Mouse (Mus musculus) lung, embryonic 15.5 days (tissue): ENCODE results near the gene Ifnk. TPM values are rescaled to one million over a fixed set of nuclear protein-coding genes. Genes with fewer than 3 reads are reported as not detected.

Source experiments
- ATAC-seq: fragments of 200-750 bp; cut with Nextera tagmentation; 2 replicates; pipeline ENCODE4 v1.8.0; 2017; ENCODE audit warnings: moderate number of reproducible peaks, borderline replicate concordance; ENCODE audit not compliant: low FRiP score, low TSS enrichment; ENCODE audit errors: extremely low read depth
- H3K27ac ChIP-seq: fragments of 300-500 bp; sonication (generic); 2 replicates; pipeline ENCODE4 v1.5.1; 2015; ENCODE audit warnings: moderate library complexity, mild to moderate bottlenecking, inconsistent platforms
- H3K27me3 ChIP-seq: fragments of 300-500 bp; sonication (generic); 2 replicates; pipeline ENCODE4 v1.6.1; 2015; ENCODE audit warnings: inconsistent platforms
- H3K36me3 ChIP-seq: fragments of 300-500 bp; sonication (generic); 2 replicates; pipeline ENCODE4 v1.6.1; 2015; ENCODE audit warnings: inconsistent platforms
- H3K4me1 ChIP-seq: fragments of 300-500 bp; sonication (generic); 2 replicates; pipeline ENCODE4 v1.6.1; 2015; ENCODE audit warnings: inconsistent platforms
- H3K4me2 ChIP-seq: fragments of 300-500 bp; sonication (generic); 2 replicates; pipeline ENCODE4 v1.6.1; 2015; ENCODE audit warnings: inconsistent platforms, mild to moderate bottlenecking, moderate library complexity
- H3K4me3 ChIP-seq: fragments of 300-500 bp; sonication (generic); 2 replicates; pipeline ENCODE4 v1.5.1; 2015; ENCODE audit warnings: mild to moderate bottlenecking, inconsistent platforms
- H3K9ac ChIP-seq: fragments of 300-500 bp; sonication (generic); 2 replicates; pipeline ENCODE4 v1.6.1; 2015; ENCODE audit warnings: inconsistent platforms
- H3K9me3 ChIP-seq: fragments of 300-500 bp; sonication (generic); 2 replicates; pipeline ENCODE4 v1.6.1; 2016; ENCODE audit warnings: inconsistent platforms
- WGBS: fragments of 180-500 bp; shearing (Covaris S2); methylation state at CpG from one replicate; pipeline ENCODE4 v1.1.7; 2015; 5-methylcytosine and 5-hydroxymethylcytosine counted together
- polyA plus RNA-seq: library from polyadenylated mRNA; unstranded; fragments of >200 nt; fragmentation: Nextera tagmentation; extraction: Ambion mirVana; gene quantifications from 2 replicates; pipeline ENCODE4 v1.2.1, GENCODE M21; 2015

Ifnk gene
- polyA plus RNA-seq, 1 experiment from 2014 or later = 0.25 TPM

DNA sequence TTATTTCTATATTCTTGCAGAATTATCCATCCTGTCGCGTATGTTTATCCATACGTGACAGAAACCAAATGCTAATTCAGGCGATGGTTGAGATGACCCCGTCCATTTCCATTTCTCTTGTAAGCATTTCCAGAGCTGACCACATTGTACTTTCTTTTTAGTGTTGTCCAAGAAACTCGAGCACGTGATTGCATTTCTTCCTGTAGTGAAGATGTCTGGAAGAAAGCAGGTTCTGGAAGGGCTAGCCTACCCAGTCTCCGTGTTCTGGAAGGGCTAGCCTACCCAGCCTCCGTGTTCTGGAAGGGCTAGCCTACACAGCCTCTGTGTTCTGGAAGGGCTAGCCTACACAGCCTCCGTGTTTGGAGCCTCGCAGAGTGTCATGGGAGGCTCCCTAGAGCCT lies 27.8 kb upstream of the Ifnk start:
- ATAC-seq = peak; percentile 47; the same call in 1 of the 2 replicates
- WGBS = 52% methylated on average over 11 of the region's 11 CpGs

DNA sequence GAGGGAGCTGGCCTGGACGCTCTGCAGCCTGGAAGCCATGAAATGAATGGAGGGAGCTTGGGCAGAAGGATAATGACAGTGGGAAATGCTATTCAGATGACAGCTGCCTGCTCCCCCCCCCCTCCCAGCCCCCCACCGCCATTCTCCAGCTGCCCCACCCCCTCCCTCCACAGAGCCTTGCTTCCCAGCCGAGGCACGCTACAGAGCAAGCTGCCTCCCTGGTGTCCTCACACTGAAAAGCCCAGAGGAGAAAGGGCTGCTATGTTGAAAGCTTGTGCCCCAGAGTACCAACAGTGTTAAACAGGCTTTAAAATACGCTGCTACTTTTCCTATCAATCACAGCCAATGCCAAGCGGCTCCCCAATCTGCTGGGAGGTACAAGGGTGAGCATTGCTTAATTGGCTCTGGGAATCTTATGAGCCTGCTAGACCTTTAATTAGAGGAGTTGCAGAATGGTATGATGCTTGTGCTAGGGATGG lies 26.5 kb upstream of the Ifnk start:
- peaks cover 25% of the 10 kb centered on the region for H3K4me1 ChIP-seq
- no peaks in the 10 kb centered on the region for H3K36me3 ChIP-seq
- 15% methylated on average over 6 of the region's 6 CpGs for WGBS
- H3K9ac ChIP-seq = no peak overlapping the region
- peak; percentile 58; the same call in 1 of the 2 replicates for ATAC-seq
- no peak overlapping the region for H3K4me3 ChIP-seq
- H3K27me3 ChIP-seq = no peaks in the 10 kb centered on the region
- no peaks in the 10 kb centered on the region for H3K9me3 ChIP-seq
- H3K27ac ChIP-seq = no peak overlapping the region
- H3K4me2 ChIP-seq = no peak overlapping the region

More for the DNA sequence above, 27.8 kb upstream of the Ifnk start:
- no peak overlapping the region for H3K4me3 ChIP-seq
- peak overlapping the region; percentile 33; the same call in 1 of the 2 replicates for H3K27ac ChIP-seq
- no peak overlapping the region for H3K9ac ChIP-seq
- peak overlapping the region; percentile 19; the same call in 1 of the 2 replicates for H3K4me2 ChIP-seq
- H3K4me1 ChIP-seq = peaks cover 16% of the 10 kb centered on the region
- no peaks in the 10 kb centered on the region for H3K9me3 ChIP-seq
- H3K36me3 ChIP-seq = no peaks in the 10 kb centered on the region
- no peaks in the 10 kb centered on the region for H3K27me3 ChIP-seq

DNA sequence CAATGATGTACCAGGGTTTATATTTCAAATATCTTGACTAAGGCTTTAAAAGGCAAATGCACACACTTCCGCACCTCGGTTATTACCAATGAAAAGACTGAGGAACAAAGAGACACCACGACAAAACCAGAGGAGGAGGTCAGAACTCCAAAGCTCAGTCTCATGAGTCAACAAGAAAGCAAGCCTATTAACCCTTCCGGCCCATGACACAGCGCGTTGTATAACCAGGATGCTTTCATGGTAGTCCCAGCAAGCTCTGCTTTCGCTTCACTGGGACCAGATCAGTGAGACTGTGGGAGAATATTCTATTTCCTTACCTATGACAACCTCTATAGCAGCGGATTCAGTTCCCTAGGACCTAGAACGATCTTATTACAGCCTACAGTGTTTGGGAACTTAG lies 25.1 kb upstream of the Ifnk start:
- no peak overlapping the region for H3K9ac ChIP-seq
- H3K36me3 ChIP-seq = no peaks in the 10 kb centered on the region
- H3K27me3 ChIP-seq = no peaks in the 10 kb centered on the region
- H3K4me1 ChIP-seq = peaks cover 34% of the 10 kb centered on the region
- no peaks in the 10 kb centered on the region for H3K9me3 ChIP-seq
- no peak overlapping the region for H3K4me3 ChIP-seq
- H3K27ac ChIP-seq = no peak overlapping the region
- no peak for ATAC-seq
- WGBS = 80% methylated on average over 9 of the region's 9 CpGs
- H3K4me2 ChIP-seq = no peak overlapping the region

DNA sequence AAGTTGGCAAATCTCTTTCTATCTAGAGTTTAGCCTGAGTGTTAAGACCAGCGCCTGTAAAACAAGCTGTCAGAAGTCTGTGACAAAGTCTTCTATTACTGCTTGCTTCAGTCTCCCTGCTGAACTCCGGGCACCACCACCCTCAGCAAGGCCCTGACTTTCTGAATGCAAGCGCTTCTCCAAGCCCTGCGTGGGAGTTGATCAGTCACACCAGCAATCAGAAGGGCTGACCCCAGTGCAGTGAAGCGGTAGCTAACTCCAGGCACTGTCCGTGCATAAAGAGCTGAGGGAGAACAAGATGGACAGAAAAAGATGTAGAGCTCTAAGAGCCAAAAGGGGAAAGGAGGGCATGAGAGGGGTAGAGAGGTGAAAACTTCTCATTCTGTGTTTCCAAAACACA lies 24.1 kb upstream of the Ifnk start:
- Histone ChIP-seq H3K27ac (no peak overlapping the region), H3K4me1 (peaks cover 34% of the 10 kb centered on the region), H3K27me3 (no peaks in the 10 kb centered on the region), H3K4me2 (no peak overlapping the region), H3K9ac (no peak overlapping the region), H3K4me3 (no peak overlapping the region), H3K9me3 (no peaks in the 10 kb centered on the region), H3K36me3 (no peaks in the 10 kb centered on the region)
- 35% methylated on average over 6 of the region's 6 CpGs for WGBS
- ATAC-seq = no peak

DNA sequence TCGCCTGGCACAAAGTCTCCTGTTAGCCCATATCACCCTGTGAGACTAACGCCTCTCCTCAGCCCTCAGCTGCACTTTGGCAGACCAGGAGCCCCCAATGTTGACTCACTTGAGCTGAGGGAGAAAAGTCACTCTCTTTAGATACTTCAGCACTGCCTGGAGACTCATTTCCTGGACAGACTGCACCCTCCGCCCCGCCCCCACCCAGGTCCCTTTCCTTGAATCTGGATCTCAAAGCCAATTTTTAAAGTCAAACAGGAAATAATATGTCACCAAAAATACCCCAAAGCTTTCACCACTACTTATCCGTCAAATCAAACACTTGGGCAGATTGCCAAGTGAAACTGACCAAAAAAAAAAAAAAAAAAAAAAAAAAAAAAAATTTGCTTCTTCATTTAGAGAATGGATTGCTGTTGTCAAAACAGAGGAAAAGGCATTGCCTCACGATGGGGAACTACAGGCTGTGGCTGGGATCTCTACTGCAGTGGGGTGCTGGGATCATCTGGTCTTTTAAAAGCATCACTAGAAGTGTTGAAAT lies 21.4 kb upstream of the Ifnk start:
- H3K4me3 ChIP-seq = no peak overlapping the region
- WGBS = 6% methylated on average over 6 of the region's 6 CpGs
- H3K4me1 ChIP-seq = peaks cover 25% of the 10 kb centered on the region
- no peaks in the 10 kb centered on the region for H3K36me3 ChIP-seq
- ATAC-seq = peak; percentile 72; the same call in 1 of the 2 replicates
- H3K9ac ChIP-seq = no peak overlapping the region
- H3K27me3 ChIP-seq = no peaks in the 10 kb centered on the region
- no peaks in the 10 kb centered on the region for H3K9me3 ChIP-seq
- H3K4me2 ChIP-seq = no peak overlapping the region; the same call in 1 of the 2 replicates
- H3K27ac ChIP-seq = peak overlapping the region; percentile 41

DNA sequence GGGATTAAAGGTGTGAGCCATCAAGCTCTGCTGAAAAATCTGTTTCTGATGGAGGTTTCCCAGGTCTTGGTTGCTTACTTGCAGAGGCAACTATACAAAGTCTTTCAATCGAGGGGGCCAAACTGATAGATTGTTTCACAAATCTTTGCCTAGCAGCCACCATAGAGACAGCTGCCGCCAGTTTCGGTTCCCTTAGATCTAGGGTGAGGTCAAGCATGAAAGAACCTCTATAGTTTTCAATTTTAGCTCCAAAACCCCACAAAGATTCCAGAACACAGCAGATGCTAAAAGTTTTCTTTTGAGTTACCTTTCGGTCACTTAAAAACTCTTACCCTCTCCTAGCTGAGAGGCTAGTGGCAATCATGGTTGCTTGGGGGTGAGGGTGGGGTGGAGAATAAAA lies 20.3 kb upstream of the Ifnk start:
- no peak overlapping the region for H3K9ac ChIP-seq
- 93% methylated on average over 4 of the region's 4 CpGs for WGBS
- no peaks in the 10 kb centered on the region for H3K27me3 ChIP-seq
- no peak overlapping the region for H3K4me2 ChIP-seq
- H3K27ac ChIP-seq = no peak overlapping the region
- peaks cover 23% of the 10 kb centered on the region for H3K4me1 ChIP-seq
- H3K36me3 ChIP-seq = no peaks in the 10 kb centered on the region
- ATAC-seq = no peak
- H3K9me3 ChIP-seq = no peaks in the 10 kb centered on the region
- no peak overlapping the region for H3K4me3 ChIP-seq

DNA sequence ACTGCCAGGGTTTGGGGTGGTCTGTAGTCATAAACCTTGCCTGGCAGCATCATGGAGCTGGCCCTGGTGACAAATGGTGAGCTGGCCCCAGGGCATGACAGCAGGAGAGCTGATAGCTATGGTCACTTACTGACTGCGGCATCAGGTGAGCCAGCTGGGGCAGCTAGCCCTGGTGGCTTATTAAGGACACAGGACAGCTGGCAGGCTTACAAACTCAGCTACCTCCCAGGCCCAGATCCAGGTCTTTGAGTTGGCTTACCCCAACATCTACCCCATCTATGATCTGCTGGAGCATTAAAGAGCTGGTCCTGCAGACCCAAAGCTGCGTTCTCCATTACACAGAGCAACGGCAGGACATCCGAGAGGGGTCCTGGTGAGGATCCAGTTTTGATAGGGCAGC lies 18.4 kb upstream of the Ifnk start:
- H3K9ac ChIP-seq = no peak overlapping the region
- ATAC-seq = no peak
- 90% methylated on average over 4 of the region's 4 CpGs for WGBS

DNA sequence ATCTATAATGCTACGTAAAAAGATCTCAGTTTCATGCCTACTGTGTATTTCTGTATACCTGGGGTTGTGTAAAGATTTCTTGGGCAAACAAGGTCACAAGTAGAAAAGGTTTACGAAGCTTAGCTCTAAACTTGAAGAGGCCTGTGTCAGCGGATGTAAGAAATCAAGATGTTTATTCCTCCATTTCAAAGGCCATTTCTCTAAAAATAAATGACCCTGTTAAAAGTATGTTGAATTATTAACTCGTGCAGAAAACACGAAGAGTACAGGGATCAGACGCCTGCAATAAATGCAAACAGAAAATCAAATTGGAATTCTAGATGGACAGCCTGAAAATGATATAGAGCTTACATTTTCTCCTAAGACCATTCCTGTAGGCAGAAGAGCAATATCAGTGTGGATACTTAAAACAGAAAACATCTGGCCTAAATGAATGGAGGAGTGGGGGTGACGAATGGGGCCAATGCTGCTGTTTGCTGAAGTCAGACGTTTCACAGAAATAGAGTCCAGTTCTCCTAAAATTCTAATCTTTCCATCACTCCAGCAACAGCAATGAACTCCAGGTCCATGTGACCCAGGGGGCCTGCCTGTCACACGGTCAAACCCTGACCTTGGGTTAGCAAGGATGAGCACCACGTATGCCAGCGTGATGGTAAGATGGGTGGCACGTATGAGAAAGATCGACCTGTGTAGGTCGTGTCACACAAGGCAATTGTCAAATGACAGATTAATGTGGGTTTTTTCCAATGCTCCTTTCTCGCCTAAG lies 16.8 kb upstream of the Ifnk start:
- no peak overlapping the region for H3K4me3 ChIP-seq
- no peak for ATAC-seq
- H3K9me3 ChIP-seq = no peaks in the 10 kb centered on the region
- WGBS = 48% methylated on average over 15 of the region's 15 CpGs
- no peaks in the 10 kb centered on the region for H3K36me3 ChIP-seq
- peaks cover 20% of the 10 kb centered on the region for H3K4me1 ChIP-seq
- H3K27me3 ChIP-seq = no peaks in the 10 kb centered on the region
- no peak overlapping the region for H3K4me2 ChIP-seq
- no peak overlapping the region for H3K27ac ChIP-seq
- no peak overlapping the region for H3K9ac ChIP-seq

More for the DNA sequence above, 18.4 kb upstream of the Ifnk start:
- no peaks in the 10 kb centered on the region for H3K9me3 ChIP-seq
- no peaks in the 10 kb centered on the region for H3K36me3 ChIP-seq
- H3K27ac ChIP-seq = no peak overlapping the region
- peaks cover 26% of the 10 kb centered on the region for H3K4me1 ChIP-seq
- no peaks in the 10 kb centered on the region for H3K27me3 ChIP-seq
- H3K4me3 ChIP-seq = no peak overlapping the region
- no peak overlapping the region for H3K4me2 ChIP-seq

DNA sequence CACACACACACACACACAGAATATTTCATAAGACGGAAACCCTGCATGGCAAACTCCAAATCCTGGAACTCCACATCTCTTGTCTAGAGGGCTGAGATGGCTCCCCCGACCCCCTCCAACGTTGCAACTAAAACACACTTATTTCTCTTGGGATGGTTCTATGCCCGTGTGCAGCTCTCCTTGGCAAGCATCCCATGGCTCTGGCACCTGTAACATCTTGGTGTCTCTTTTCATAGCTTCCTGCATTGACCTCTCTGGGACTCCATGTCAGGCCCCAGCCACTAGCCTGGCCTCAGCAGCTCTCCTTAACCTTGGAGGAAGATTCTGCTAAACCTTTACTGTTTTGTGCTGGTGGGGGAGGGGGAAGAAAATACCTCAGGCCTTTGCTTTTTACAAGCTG lies 16.1 kb upstream of the Ifnk start:
- H3K9ac ChIP-seq = no peak overlapping the region
- peaks cover 13% of the 10 kb centered on the region; the same call in 1 of the 2 replicates for H3K4me1 ChIP-seq
- ATAC-seq = no peak
- H3K27ac ChIP-seq = no peak overlapping the region
- no peaks in the 10 kb centered on the region for H3K36me3 ChIP-seq
- H3K27me3 ChIP-seq = no peaks in the 10 kb centered on the region
- no peaks in the 10 kb centered on the region for H3K9me3 ChIP-seq
- WGBS = 76% methylated on average over 4 of the region's 4 CpGs
- no peak overlapping the region for H3K4me2 ChIP-seq
- no peak overlapping the region for H3K4me3 ChIP-seq

DNA sequence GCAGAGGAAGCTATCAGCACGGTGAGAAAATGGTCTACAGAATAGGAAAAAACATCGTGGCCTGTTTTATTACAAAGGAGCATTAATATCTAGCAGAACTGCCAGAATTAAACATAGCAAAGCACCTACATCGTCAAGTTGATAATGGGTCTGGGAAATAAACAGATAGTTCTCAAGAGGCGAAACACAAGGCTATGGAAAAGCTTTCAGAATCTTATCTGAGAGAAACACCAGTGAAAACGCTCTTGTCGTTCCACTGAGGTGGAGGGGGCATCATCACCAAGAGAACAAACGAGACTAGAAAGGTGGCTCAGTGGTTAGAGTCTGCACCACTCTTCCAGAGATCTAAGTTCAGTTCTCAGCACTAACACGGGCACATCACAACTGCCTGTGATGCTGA lies 14.9 kb upstream of the Ifnk start:
- 58% methylated on average over 8 of the region's 8 CpGs for WGBS
- no peaks in the 10 kb centered on the region for H3K9me3 ChIP-seq
- ATAC-seq = no peak
- H3K4me2 ChIP-seq = no peak overlapping the region
- H3K4me1 ChIP-seq = peaks cover 8% of the 10 kb centered on the region; the same call in 1 of the 2 replicates
- no peak overlapping the region for H3K27ac ChIP-seq
- no peak overlapping the region for H3K4me3 ChIP-seq
- H3K27me3 ChIP-seq = no peaks in the 10 kb centered on the region
- H3K9ac ChIP-seq = no peak overlapping the region
- H3K36me3 ChIP-seq = no peaks in the 10 kb centered on the region

DNA sequence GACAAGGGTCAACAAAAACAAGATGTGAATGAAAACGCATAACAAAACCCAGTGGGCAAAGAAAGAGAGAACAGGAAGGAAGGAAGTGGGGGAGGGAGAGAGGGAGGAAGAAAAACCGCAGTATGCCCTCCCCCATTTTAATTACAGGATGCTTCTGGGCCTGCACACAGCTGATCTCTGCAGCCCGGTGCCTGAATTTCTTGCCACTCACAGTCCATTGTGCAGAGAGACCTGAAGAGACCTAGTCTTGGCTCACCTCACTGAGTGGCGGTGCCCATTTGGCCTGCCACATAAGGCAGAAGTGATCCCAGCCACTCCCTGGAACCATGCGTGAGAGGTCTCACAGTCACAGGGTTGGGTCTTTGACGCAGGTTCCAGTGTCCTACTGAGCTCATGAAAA lies 13.8 kb upstream of the Ifnk start:
- Histone ChIP-seq H3K4me2 (no peak overlapping the region), H3K4me1 (peaks cover 8% of the 10 kb centered on the region; the same call in 1 of the 2 replicates), H3K9me3 (no peaks in the 10 kb centered on the region), H3K27me3 (no peaks in the 10 kb centered on the region), H3K36me3 (no peaks in the 10 kb centered on the region), H3K4me3 (no peak overlapping the region), H3K27ac (no peak overlapping the region), H3K9ac (no peak overlapping the region)
- WGBS = 55% methylated on average over 6 of the region's 6 CpGs
- no peak for ATAC-seq

DNA sequence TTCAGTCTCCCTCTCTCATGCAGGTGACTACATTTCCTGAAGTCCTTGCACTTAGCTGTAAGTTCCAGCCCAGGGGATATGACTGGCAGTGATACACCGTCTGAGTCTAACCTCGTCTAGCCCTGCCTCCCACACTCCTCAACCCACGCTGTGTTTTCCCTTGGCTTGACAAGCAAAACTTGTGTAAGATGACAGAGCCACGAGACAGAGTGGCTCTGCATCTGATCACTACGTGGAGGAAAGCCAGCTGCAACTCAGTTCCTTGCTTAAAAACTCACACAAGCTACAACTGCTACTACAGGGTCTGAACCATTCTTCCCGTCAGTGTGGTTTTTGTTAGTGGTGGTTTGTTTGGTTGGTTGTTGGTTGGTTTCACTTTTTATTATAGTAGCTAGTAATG lies 11.5 kb upstream of the Ifnk start:
- 51% methylated on average over 6 of the region's 6 CpGs for whole genome bisulfite sequencing
- Histone ChIP-seq H3K36me3 (no peaks in the 10 kb centered on the region), H3K9ac (no peak overlapping the region), H3K9me3 (no peaks in the 10 kb centered on the region), H3K4me1 (0 out of 2 replicates have a peak, but pooled peaks cover 3% of the 10 kb centered on the region), H3K27ac (no peak overlapping the region), H3K4me3 (no peak overlapping the region), H3K4me2 (no peak overlapping the region), H3K27me3 (no peaks in the 10 kb centered on the region)
- no peak for ATAC-seq
